Mouse (Mus musculus) heart, embryonic 13.5 days (tissue): Measurements from ENCODE around the gene Fbxw2. TPM values are rescaled to one million over a fixed set of nuclear protein-coding genes. Genes with fewer than 3 reads are reported as not detected.

ENCODE experiments used
- polyA plus RNA-seq: library from polyadenylated mRNA; unstranded; fragments of >200 nt; fragmentation: Nextera tagmentation; extraction: Ambion mirVana; gene quantifications from 2 replicates; pipeline ENCODE4 v1.2.1, GENCODE M21; 2015

The Fbxw2 gene
- polyA plus RNA-seq, 1 experiment from 2014 or later = 55.0 TPM

Other genes with a start within 250 kb of the Fbxw2 start
- 55.6 and 59.5 TPM in 2 replicates for gene Gapvd1, start 71.1 kb downstream of the Fbxw2 start, polyA plus RNA-seq
- gene Hspa5, start 54.3 kb downstream of the Fbxw2 start, polyA plus RNA-seq = 631 and 745 TPM in 2 replicates
- 22.9 and 27.2 TPM in 2 replicates for gene Rabepk, start 26.4 kb downstream of the Fbxw2 start, polyA plus RNA-seq
- not detected in 2 replicates for gene Gm34653, start 6.7 kb upstream of the Fbxw2 start, polyA plus RNA-seq
- 0.14 and 0.20 TPM in 2 replicates for gene Cutal, start 48.1 kb upstream of the Fbxw2 start, polyA plus RNA-seq
- gene Psmd5, start 48.7 kb upstream of the Fbxw2 start, polyA plus RNA-seq = 58.2 and 59.0 TPM in 2 replicates
- 3.0 and 3.2 TPM in 2 replicates for gene Phf19, start 87.7 kb upstream of the Fbxw2 start, polyA plus RNA-seq
- 1.7 and 1.9 TPM in 2 replicates for gene Traf1, start 135.5 kb upstream of the Fbxw2 start, polyA plus RNA-seq
- gene Hc, start 235.1 kb upstream of the Fbxw2 start, polyA plus RNA-seq = 0.19 and 0.83 TPM in 2 replicates